Mouse (Mus musculus): ENCODE measurements around the gene P4ha1. TPM values are rescaled to one million over a fixed set of nuclear protein-coding genes. Genes with fewer than 3 reads are reported as not detected.

Gene P4ha1
- total RNA-seq, 2 experiments from 2014 or later = 39.2 to 41.0 TPM

DNA sequence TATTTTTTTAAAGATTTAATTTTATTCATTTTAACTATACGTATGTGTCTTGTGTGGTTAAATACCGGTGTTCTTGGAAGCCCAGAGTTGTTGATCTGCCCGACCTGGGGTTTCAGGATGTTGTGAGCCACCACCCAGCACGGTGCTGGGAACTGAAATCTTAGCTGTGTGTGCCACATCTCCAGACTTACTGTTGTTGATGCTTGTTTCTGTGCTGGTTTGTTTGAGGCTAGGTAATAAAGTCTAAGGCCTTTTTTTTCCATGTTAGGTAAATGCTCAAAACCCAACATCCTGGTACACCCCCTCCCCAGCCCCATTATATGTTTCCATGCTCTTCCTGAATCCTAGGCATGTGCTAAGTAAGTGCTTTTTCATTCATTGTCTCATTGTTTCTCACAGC, 825 bp upstream of the P4ha1 start:
- no peak for DNase-seq (ENCODE audit: low spot score in 2 of 2)

DNA sequence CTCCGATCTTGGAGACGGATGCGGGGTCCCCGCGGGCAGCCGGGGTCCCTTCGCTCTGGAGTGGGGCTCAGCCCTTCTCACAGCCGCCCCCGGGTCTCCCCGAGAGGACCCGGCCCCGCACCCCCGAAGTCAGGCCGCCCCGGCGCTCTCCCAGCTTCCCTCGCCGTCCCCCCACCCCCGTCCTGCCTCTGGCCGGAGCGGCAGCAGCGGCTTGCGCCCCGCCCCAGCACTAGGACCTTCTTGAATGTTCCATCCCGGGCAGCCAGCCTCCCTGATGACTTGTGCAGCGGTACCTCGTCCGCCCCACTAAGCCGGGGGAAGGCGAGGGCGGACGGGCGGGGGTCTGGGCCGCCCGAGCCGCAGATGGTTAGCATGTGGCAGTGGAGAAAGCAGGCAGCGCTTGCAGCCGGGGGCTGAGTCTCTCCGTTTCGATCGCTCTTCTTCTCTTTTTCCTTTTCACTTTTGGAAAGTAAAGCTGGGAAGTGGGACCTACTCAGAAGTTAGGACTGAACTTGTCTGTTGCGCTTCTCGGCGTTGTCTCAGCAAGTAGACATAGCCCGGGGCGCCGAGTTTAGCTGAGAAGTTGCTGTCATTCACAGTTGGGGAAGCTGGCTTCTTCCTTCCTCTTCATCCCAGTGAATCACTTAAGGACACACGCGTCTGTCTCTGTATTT, 529 bp downstream of the P4ha1 start:
- peak; percentile 69 to 83 for DNase-seq (ENCODE audit: low spot score in 2 of 2)

DNA sequence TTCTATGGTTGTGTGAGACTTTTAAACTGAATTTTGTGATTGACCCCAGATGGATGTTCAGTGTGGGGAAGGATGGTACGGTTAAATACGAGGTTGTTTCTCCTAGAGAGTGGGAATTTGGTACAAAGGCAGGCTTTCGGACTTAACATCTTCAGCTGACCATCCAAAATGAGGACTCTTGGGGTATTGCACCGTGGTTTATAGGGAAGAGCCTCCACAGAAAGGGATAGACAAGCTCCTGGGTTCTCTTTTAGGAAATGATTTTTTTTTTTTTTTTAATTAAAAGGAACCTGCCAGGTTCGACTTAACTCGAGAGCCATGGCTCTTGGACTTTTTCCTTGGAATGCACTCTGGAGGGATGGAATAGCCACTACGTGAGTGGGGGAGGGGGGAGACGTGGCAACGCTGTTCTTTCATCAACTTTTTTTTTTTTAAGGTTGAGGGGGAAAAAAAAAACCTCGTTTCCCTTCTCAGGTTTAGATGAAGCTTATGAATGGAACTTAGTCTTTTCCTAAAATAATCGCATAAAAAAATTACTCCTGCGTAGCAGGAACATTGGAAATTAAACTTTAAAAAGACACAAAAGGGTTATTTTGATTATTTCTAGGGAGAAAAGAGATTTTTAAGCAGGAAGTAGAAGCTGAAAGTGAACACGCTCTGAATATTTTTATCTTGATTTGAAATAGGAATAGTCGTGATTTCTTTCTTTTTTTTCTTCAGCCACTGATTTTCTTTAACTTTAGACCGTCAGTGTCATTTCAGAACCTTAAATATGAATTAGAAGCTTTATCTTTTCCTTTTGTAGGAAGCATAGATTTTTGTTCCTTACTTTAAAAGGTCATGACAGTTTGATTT, 1.4 kb downstream of the P4ha1 start:
- peak in 1 of 2 experiments; percentile 44 for DNase-seq (ENCODE audit: low spot score in 2 of 2)

DNA sequence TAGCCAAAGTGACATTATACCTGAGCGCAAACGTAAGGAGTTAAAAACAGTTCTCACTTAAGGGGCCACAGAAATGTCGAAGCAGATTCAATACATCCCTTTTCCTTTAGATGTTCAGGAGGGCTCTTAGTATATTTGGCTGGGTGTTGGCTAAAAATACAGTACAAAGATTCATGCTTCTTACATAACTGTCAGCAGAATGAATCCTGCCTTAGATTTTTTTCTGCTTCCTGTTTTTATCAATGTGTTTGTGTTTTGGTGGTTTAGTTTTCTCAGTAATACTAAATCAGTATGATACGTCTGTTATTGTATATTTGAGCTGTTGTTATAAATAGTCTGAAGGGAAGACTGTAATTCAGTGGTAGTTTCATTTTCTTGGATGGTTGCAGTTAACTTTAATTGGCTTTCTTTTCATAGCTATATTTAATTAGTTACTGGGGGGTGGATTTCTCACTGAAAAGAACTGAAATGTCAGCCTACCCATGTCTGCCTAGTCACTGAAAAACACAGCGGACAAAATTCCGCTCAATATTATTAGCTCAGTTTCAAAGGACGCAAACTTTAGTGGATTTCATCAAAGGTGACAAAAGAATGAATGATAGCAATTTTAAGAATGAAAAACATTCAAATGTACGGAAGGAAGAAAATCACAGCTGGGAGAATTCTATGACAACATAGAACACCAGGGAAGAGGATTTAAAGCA, 3.7 kb downstream of the P4ha1 start:
- DNase-seq (ENCODE audit: low spot score in 2 of 2) = no peak

- no peak for DNase-seq (ENCODE audit: low spot score in 2 of 2)
Measured at GRCm38 (mm10) chr10:59327316-59327710, 4.2 kb downstream of the P4ha1 start.

- no peak for DNase-seq (ENCODE audit: low spot score in 2 of 2)
Measured at GRCm38 (mm10) chr10:59331546-59332256, 8.6 kb downstream of the P4ha1 start.

DNA sequence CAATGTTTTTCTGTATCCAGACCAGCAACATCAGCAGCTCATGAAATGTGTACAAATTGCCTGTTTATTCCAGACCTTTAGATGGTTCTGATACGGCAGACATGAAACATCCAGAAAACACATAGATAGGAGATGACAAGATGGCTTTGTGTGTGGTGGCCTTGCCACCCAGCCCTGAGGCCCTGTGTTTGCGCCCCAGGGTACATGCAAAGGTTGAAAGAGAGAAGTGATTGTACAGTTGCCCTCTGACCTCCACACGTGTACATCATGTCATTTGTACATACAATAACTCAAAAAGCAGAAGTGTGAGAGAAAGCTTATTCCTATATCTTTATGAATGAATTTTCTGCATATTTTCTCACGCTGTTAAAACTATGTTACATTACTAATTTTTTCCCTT, 10.3 kb downstream of the P4ha1 start:
- DNase-seq (ENCODE audit: low spot score in 2 of 2) = no peak

GRCm38 (mm10) chr10:59334899-59335798, 12.1 kb downstream of the P4ha1 start:
- peak in 1 of 2 experiments; percentile 43 for DNase-seq (ENCODE audit: low spot score in 2 of 2)

DNA sequence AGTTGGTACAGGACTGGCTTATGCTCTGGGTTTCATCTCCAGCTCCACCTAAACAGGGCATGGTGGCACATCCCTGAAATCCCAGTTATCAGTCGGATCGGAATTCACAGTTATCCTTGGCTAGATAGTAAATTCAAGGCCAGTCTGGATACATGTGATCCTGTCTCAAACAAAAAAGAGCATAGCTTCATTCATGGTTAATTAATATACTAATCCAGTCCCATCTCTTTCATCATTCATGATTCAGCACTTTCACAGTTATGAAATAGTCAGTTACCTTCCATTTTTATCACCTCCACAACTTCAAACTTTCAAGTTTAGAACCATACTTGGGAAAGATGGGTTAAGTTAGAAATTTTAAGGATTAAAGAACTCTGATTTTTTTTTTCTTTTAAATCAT, 13.0 kb downstream of the P4ha1 start:
- DNase-seq (ENCODE audit: low spot score in 2 of 2) = no peak

DNA sequence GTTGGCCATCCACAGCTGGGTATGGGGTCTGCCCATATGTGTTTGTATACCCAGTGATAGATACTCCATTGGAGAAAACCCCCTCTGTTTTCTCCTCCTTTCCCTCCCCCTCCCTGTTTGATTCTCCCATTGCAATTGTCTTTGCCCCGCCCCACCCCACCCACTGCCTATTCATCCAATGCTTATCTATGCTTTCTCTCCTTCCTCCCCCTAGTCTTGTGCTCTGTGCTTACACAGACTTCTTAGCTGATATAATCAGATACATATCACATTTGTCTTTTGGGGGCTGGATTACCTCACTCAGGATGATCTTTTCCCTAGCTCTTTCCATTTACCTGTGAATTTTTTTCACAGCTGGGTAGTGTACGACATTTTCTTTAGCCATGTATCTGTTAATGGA, 23.5 kb downstream of the P4ha1 start:
- DNase-seq (ENCODE audit: low spot score in 2 of 2) = no peak

- DNase-seq (ENCODE audit: low spot score in 2 of 2) = no peak
Measured at GRCm38 (mm10) chr10:59348200-59348599, 25.1 kb downstream of the P4ha1 start.

- no peak for DNase-seq (ENCODE audit: low spot score in 2 of 2)
Measured at GRCm38 (mm10) chr10:59349536-59349935, 26.4 kb downstream of the P4ha1 start.

DNA sequence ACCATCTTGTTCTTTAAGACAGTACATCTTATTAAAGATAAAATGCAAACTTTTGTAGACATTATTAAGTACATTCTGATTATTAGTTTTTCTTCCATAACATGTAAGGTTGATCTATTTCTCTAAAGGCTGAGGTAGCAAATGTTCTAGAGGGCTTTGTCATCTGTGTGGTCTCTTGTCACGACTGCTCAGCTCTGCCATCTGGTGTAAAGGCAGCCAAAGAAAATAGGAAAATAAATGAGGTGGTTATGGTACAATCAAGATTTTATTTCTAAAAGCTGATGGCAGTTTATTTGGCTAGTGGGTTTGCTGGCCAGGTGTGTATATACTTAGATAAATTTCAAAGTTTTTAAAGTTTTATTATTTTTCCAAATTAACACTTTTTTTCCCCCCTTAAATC, 30.0 kb downstream of the P4ha1 start:
- DNase-seq (ENCODE audit: low spot score in 2 of 2) = no peak

GRCm38 (mm10) chr10:59354120-59354519, 31.0 kb downstream of the P4ha1 start:
- no peak for DNase-seq (ENCODE audit: low spot score in 2 of 2)

DNA sequence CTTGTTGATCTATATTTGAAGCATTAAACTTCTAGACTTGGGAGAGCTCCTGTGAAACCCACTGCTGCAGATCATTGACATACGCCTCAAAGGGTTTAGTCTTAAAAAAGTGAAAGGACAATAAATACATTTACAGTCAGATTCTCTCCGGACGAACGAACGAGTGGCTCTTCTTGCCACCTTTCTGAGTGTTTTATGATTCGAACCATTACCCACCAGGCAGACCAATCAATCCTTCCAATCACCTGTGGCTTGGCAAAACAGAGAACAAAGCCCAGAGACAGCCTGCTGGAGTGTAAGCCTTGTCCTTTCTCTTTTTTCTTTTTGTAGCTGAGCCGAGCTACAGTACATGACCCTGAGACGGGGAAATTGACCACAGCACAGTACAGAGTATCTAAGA, 31.9 kb downstream of the P4ha1 start:
- no peak for DNase-seq (ENCODE audit: low spot score in 2 of 2)

DNA sequence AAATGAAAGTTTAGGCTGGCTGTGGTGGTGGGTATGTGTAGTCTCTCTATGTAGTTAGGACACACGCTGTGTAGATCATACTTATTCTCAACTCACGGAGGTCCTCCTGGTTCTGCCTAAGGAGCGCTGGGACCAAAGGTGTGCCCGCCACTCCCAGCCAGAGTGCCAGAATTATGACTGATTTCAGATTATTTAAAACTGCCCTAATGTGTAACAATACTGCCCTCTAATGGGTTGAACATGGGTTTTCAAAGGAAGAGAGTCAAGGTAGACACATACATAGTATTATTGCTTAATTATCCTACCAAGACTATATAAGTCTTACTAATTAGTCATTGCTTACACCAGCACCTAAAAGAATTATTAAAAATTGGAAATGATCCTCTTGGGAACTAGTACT, 35.6 kb downstream of the P4ha1 start:
- DNase-seq (ENCODE audit: low spot score in 2 of 2) = no peak

- no peak for DNase-seq (ENCODE audit: low spot score in 2 of 2)
Measured at GRCm38 (mm10) chr10:59363208-59363607, 40.1 kb downstream of the P4ha1 start.

DNA sequence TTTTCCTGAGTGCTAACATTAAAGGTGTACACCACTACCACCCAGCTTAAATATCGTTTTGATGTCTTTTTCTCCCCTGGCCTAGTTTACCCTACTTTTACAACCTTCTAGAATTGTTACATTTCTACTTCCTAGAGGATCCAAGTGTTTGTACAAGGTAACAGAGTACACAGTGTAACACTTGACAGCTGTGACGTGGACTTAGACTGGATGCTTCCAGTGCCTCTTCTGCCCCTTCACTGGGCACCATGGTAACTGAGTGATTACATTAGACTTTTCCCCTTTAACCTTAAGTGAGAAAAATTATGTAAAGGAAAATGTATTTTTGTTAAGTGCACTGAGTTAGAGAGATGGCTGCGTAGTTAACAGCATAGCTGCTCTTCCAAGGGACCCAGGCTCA, 41.5 kb downstream of the P4ha1 start:
- no peak for DNase-seq (ENCODE audit: low spot score in 2 of 2)

DNA sequence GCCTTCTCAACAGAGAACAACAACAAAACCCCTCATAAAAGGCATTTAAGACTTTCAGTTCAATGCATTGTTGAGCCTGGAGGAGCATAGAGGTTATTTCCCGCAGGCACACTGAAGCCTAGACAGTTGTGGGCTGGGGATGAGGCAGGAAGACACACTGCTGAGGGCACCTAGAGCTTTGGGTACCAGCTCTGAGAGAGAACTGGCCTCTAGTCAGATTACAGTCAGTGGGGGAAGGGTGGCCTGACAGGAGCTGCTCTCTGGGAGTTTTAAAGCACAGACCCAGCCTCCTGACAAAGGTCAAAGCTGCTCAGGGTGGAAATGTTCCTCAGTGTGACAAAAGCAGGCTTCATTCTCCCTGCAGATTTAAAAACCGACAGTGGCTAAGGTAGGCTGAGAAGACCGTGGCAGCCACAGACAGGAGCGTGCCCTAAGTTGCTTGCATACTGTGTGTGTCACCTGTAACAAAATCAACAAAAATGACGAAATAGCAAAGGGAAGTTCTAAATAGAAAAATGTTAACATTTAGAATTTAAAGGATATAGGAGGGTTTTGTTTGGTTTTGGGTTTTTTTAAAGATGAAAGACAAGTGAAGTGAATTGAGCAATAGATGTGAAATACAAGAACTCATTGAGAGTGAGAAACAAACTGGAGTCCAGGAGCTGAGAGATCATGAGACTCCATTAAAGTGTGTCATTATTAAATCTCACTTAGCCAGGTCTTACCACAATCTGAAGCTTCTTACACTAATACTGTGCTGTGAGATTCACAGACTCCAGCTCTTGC, 42.9 kb downstream of the P4ha1 start:
- DNase-seq (ENCODE audit: low spot score in 2 of 2) = no peak

GRCm38 (mm10) chr10:59366746-59367145, 43.6 kb downstream of the P4ha1 start:
- DNase-seq (ENCODE audit: low spot score in 2 of 2) = no peak

Measured in gastrocnemius, postnatal 4 days (tissue).